Mouse (Mus musculus): ENCODE results near the gene Ntm.

- TF ChIP-seq POLR2A (IDR thresholded peaks at IDR 0.05; ENCODE audit: borderline replicate concordance, control insufficient read depth, low read depth, low read length): no peak
- TF ChIP-seq CTCF (IDR thresholded peaks at IDR 0.05; ENCODE audit: control insufficient read depth, insufficient read depth, low read length): no peak
Observed at GRCm38 (mm10) chr9:29222915-29223545, 739.9 kb downstream of the Ntm start.

Data from bone marrow, adult 2 months (tissue).